Mouse (Mus musculus): ENCODE results near the gene Psmc3ip. TPM values are rescaled to one million over a fixed set of nuclear protein-coding genes. Genes with fewer than 3 reads are reported as not detected.

Gene Psmc3ip
- polyA plus RNA-seq, 1 experiment, result 7.1 TPM

DNA sequence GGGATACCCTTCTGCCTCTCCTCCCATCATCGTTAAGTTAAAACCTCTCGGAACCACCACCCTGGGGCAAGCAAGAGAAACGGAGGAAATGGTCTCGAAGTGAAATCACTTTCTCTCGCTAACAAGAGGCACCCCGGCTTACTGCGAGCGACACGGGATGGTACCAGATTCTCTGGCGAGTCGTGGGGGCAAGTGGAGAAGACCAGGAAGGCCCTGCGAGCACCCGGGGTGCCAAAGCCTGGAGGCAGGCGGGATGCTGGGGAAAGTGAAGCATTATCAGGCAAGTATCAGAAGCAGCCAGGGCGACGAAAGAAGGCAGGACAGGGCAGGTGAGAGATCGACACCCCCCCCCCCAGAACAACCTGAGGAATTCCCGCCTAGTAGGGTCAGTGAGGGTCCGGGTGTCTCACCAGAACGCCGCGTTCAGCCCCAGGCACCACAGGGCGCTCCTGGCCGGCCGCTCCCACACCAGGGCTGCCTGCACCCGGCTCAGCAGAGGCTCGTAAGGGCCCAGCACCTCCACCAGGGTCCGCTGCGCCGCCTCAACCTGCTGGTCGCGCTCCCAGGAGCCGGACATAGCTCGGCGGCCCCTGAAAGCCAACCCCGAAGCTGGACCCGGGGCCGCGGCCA lies 24.0 kb upstream of the Psmc3ip start:
- no peak for DNase-seq (ENCODE audit: low spot score)

DNA sequence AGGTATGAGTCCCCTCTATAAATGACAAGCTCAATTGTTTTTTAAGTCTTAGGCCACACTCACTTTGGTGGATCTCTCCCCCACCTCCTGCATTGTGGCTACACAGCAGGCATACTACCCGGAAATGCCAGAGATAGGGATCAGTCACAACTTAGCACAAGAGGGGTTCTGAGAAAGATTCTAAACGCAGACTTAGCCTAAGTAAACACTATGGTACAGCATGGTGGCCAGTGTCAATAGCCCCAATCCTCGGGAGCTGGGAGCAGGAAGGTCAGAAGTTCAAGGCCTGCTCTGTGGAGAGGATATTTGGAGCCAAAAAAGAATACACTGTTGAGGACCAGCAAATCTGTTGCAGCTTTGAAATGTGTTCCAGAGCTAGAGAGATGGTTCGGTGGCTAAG lies 22.9 kb upstream of the Psmc3ip start:
- no peak for DNase-seq (ENCODE audit: low spot score)

DNA sequence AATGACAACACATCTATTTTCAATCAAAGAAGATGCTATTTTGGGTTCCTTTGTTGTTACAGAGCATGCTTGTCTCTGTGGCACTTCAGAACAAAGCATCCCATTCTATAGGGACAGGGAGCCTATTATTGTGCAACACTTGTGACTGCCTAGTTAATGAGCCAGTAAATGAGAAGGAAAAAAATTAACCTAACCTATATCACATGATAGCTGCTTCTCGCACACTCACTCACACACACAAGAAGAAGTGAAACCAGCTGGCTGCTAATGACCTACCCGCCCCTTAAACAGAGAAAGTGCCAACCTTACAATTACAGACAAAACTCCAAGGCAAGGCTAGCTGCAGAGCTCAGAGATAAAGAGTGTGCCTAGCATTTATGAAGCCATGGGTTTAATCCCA lies 20.3 kb upstream of the Psmc3ip start:
- DNase-seq (ENCODE audit: low spot score), result no peak

DNA sequence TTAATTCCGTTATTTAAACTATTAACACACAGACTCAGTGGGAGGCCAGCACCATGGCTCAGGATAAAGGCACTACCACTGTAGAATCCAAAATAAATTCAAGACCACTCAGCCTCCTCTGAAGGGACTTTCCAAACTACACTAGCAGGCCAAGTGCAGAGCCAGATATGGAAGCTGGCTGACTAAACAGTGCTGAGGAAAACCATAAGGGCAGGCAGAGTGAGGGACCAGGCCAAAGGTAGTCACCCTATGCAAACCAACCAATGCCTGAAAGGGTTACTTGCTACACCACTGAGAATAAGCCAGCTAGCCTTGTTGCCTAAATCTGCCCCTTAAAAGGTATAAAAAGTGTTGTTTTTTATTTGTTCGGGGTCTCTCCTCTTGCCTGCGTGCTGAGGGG lies 16.9 kb upstream of the Psmc3ip start:
- no peak for DNase-seq (ENCODE audit: low spot score)

DNA sequence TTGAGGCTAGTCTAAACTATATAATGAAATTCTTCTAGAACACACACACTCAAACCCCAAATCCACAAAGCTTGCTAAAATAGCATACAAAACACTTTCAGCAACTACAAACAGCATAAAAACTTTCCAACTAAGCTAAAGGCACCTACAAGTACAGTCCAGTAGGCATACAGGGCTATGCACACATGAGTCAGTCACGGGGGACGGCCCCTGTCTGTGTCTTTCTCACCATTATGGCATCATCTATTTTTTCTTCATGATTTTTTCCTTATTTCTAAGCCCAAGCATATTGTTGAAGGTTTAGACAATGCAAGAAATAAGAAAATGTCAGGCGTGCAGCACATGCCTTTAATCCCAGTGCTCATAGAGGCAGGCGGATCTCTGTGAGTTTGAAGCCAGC lies 15.9 kb upstream of the Psmc3ip start:
- no peak for DNase-seq (ENCODE audit: low spot score)

DNA sequence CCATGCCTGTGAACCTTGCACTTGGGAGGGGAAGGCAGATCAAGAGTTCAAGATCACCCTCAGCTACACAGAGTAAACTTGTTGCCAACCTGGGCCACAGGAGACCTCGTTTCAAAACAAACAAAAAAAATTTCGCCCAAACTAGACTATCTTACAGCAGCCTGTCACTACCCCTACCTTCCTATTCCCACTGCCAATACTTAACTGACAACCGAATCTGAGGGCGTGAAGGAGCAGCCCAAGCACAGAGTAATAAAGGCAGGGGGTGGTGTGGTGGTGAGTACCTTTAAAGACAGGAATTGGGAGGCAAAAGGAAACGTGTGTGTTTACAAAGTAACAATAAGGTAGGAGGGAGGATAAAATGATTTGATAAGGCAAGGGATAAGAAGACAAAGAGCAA lies 15.5 kb upstream of the Psmc3ip start:
- DNase-seq (ENCODE audit: low spot score), result no peak

DNA sequence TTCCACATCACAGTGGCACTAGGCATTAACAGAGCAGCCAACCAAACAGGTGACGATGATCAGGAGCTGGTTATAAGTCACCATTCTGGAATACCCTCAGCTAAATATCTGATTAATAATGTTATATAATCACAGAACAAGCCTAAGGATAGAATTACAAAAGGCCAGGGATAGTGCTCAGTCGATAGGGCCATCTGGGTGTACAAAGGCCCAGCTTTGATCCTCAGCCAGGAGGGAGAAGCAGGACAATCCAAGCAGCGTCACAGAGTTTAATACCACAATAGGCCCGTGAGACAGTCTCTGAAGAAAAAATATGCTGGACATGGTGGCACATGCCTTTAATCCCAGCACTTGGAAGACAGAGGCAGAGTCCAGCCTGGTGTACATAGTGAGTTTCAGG lies 14.1 kb upstream of the Psmc3ip start:
- DNase-seq (ENCODE audit: low spot score), result no peak

DNA sequence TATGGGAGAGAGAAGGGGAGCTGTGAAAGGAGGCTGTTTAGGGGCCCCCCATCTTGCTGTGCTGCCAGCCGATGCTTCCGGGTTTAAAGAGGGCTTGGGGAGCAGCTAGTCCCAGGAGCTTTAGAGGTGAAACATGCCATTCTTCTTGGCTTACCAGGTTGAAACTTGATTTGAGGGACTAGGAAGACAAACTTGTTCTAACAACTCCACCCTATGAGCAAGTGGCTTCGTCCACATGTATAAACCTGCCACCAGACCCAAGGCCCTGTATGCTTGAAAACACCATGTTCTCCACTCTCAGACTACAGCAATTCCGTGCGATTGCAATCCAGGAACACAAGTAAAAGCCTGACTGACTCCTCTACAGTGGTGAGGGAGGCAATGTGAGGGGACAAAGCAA lies 7.8 kb upstream of the Psmc3ip start:
- DNase-seq (ENCODE audit: low spot score), result no peak

DNA sequence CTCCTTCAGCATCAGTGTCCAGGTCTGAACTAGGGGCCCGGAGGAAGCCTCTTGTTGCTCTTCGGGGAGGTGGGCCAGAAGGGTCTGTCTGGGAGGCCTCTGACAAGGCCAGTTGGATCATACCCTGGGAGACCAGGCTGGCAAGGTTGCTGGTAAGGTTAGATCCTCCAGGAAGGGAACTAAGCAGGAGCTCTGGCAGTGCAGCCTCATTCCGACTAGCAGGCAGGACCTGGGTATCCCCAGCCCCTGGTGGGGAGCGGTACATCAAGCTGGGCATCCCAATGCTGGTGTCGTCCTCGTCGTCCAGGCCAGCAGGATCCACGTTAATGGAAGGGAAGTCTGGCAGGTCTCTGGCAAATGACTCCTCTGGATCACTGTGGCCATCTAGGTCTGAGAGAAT lies 3.0 kb upstream of the Psmc3ip start:
- DNase-seq (ENCODE audit: low spot score), result no peak

DNA sequence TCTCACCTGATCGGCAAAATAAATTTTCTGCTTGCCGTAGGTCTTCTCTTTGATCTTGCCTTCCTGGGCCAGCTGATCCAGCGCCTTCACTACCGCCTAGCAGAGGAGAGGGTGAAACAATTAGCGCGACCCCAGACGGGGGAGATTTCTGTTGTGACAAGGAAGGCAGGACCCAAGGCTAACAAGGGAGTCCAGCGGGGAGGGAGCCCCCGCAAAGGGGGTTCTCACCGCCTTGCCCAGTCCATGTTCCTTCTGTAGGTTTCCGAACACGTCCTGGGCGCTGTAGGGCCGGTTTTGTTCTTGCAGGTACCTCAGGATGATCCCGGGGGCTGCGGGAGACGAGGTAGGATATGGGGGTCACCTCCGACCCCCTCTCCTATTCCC lies 314 bp downstream of the Psmc3ip start:
- DNase-seq (ENCODE audit: low spot score), result no peak

DNA sequence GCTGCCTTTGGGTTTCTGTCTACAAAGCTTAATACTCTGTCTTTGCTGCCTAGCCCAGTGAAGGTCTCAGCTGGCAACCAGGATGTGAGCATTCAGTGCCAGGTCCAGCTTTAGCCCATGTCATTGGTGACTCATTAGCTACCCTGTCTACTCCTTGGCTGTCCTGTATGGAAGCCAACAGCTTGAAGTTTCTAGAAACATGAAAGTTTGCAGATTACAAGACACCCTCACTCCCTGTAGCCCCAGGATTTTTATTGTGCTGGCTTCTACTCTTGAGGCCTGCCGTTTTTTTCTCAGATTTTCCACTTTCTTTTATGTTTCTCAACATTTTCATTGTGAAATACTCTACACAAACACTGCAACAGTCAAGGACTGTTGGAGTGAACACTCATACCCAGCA lies 5.3 kb downstream of the Psmc3ip start:
- no peak for DNase-seq (ENCODE audit: low spot score)

DNA sequence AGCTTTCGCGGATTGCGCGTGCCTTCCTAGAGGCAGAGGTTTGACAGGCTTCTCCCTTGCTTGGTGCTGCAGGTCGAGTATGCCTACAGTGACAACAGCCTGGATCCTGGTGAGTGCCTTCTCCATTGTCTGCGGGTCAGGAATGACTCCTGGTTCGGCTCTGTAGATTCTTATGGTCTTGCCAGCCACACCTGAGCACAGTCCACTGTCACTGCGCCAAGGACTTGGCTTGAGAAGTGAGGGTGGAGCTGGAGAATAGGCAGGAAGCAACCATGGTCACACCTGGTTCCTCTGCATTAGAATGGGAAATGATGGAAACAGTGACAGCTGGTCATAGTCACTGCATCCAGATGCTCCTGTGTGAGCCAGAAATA lies 7.6 kb downstream of the Psmc3ip start:
- no peak for DNase-seq (ENCODE audit: low spot score)

DNA sequence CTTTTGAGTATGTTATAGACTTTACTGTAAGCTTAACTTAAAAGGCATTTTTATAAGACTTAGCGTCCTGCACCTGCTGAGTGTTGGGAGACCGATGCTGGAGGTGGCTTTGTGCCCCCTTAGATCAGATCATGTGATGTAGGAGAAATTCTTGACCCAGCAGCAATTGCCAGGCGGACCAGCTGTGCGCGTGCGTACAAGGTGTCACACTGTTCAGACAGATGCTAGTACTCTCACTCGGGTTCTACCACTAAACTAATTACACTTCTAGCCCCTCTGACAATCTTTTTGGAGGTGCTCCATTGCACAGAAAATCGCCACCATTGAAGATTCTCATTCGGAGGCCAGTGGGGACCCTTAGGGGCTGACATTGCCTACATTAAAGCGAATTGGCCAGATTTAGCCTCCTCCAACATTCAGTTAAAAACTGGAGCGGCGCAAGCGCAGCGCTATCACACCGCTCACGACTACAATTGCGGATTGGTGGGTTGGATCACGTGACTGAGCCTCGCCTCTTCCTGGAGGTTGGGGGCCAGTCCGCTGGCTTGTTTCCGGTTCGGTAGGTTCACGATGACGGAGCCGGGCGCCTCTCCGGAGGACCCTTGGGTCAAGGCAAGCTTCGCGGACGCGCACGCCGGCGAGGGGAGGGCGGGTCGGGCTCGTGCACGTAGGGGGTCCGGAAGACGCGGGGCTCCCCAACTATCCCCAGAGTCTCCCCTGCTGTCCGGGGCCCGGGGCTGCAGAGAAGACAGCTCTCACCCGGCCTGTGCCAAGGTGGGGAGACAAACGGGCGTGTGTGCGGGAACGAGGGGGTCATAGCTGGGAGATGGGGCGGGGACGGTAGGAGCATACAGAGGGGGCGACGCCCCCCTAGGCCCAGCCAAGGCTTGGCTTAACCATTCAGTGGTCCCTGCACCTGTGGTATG lies 8.2 kb downstream of the Psmc3ip start, which contains the start of gene Mlx:
TSS of gene Mlx (plus strand) at position 522 of the 926 bp plus-strand sequence.
- DNase-seq (ENCODE audit: low spot score), result peak; percentile 72

DNA sequence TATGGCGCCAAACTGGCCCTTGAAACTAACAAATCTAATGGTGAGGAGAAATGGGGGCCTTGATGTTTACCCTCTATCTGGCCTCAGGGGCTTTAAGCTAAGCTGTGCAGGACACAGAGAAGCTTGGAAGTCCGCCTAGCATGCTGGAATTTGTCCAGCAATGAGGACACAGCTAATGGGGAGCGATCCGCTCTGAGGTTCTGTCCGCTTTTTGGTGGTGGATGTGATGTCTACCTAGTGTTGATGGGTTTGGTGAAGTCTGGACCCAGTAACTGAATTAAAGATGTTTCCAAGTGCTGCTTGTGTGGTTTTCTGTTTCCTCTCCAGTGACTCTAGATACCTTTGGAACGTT lies 8.9 kb downstream of the Psmc3ip start:
- DNase-seq (ENCODE audit: low spot score), result no peak

DNA sequence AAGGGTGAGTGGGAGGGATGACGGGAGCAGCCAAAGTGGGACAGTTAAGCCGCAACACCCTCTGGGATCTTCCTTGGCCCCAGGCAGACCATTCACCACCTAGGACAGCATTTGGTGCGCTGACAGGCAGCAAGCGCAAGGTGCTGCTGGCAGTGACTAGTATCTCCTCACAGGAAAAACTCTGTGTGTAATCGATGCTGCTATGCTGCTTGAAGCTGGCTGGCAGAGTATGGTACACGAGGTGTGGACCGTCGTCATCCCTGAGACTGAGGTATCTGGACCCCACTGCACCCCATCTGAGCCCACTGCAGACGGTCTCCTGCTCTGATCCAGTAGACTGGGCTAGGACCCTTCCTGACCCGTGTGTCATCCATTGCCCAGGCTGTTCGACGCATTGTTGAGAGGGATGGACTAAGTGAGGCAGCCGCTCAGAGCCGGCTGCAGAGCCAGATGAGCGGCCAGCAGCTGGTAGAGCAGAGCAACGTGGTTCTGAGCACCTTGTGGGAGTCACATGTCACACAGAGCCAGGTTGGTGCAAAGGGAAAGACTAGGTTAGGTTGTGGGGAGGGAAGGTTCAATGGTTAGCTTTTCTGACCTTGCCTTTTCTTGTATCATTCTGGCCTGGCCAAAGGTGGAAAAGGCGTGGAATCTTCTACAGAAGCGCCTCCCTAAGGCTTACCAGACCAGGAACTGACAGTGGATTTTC lies 9.5 kb downstream of the Psmc3ip start:
- no peak for DNase-seq (ENCODE audit: low spot score)

DNA sequence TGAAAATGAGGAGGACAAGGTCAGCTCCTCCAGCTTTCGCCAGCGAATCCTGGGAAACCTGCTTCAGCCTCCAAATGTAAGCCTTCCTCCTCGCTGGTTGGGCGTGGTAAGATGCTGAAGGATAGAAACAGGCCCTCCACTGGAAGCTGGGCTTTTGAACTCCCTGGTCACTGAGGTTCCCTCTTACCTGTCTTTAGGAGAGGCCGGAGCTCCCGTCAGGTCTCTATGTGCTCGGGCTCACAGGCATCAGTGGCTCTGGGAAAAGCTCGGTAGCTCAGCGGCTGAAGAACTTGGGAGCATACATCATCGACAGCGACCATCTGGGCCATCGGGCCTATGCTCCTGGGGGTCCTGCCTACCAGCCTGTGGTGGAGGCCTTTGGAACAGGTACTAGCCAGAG lies 10.4 kb downstream of the Psmc3ip start:
- DNase-seq (ENCODE audit: low spot score), result no peak

DNA sequence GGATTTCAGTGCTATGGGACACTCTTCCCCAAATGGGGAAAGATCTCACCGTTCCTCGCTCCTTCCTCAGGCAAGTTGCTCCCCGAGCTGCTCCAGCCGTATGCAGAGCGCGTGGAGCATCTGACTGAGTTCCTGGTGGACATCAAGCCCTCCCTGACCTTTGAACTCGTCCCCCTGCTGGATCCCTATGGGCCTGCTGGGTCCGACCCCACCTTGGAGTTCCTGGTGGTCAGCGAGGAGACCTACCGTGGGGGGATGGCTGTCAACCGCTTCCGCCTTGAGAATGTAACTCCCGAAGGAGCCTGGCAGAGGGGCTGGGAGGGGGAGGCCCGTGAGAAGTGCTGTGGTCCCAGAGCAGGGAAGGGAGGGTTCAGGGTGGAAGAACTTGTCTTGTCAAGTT lies 11.0 kb downstream of the Psmc3ip start:
- no peak for DNase-seq (ENCODE audit: low spot score)

DNA sequence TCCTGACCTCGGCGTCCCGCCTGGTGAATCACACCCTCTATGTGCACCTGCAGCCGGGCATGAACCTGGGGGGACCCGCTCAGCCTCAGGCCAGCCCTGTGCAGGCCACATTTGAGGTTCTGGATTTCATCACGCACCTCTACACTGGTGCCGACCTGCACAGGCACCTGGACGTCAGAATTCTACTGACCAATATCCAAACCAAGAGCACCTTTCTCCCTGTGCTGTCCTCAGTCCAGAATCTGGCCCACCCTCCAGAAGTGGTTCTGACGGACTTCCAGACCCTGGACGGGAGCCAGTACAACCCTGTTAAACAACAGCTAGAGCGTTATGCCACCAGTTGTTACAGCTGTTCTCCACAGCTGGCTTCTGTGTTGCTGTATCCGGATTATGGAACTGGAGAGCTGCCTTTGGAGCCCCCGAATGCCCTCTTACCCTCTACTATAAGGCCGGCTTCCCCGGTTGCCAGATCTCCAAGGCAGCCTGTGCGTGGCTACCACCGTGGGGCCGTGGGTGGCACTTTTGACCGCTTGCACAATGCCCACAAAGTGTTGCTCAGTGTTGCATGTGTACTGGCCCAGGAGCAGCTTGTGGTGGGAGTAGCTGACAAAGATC lies 12.0 kb downstream of the Psmc3ip start:
- DNase-seq (ENCODE audit: low spot score), result no peak

DNA sequence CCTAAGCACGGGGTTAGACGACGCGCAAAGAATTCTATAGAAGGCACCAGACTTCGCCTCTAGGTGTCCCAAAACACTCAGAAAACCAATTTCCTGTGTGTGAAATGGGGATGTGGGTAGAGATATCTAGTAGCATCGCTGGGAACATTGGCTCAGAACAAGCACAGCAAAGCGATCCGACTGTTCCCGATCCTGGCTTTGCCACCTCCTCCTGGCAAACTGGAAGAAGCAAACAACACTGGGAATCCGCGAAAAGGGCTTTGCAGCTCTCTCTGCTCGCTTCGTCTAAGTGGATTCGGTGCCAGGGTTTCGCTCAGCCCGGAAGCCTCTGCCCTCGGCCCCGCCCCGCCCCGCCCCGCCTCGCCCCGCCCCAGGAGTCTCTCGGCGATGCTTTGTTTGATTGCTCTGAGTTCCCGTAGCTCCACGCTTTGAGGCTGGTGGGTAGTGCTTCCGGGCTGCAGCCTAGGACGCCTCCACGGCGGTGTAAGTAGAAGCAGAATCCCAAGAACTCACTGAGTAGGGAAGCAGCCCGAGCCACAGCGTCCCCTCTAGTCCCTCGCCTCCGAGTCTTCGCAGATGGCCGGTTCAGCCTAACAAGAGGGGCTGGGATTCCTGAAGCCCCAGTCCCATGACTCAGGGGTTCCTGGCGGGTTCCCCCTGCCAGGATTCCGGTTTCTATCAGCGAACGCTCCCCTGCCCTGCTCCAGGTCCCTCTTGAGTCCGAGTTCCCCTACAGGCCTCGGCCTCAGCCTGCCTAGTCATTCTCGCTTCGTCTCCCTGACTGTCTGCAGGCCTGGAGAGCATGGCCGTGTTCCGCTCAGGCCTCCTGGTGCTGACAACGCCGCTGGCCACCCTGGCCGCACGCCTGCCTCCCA lies 12.8 kb downstream of the Psmc3ip start, which contains the start of gene Coasy:
TSS of gene Coasy (plus strand) at position 358 of the 875 bp plus-strand sequence.
- peak; percentile 63 for DNase-seq (ENCODE audit: low spot score)

DNA sequence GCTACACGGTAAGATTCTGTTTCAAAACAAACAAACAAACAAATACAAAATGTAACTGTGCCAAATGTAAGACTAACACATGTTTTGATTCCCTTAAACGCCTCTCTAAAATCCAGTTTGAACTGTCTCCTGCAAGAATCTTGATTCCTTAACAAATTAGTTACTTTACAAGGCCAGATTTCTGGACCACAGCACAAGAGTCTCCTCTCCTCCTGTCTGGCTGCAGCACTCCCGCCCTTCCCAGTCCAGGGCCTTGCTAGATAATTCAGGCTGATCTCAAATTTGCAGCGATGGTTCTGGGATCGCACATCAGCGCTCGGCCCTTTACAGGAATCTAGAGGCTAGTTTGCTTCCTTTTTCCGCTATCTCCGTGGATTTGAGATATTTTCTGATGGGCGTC lies 13.6 kb downstream of the Psmc3ip start:
- no peak for DNase-seq (ENCODE audit: low spot score)

DNA sequence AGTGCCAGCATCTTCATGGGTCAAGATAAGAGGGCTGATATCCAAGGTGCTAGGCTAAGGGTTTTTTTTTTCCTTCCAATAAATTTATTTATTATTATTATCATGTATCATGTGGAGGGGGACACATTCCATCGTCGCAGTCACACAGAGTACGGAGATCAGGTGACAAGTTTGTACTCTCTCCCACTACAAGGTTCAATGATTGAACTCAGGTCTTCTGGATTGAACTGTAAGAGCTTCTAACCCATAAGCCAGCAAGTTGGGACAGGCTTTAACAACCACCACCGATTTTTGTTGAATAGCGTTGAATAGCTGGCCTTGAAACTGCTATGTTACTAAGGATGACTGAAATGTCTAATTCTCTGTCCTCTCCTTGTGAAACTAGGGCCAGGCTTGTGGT lies 14.8 kb downstream of the Psmc3ip start:
- no peak for DNase-seq (ENCODE audit: low spot score)

Measured in urinary bladder, adult 2 months (tissue).